Mouse (Mus musculus) liver, embryonic 16.5 days (tissue): Measurements from ENCODE around the gene Pias4. TPM values are rescaled to one million over a fixed set of nuclear protein-coding genes. Genes with fewer than 3 reads are reported as not detected.
A peak's percentile ranks its signal among the peaks of the same experiment; 100 is the strongest.

Experiments
- ATAC-seq: fragments of 200-750 bp; cut with Nextera tagmentation; 2 replicates; pipeline ENCODE4 v1.8.0; 2017; ENCODE audit warnings: low read depth, mild to moderate bottlenecking, moderate number of reproducible peaks, moderate library complexity
- H3K27ac ChIP-seq: fragments of 300-500 bp; sonication (generic); 2 replicates; pipeline ENCODE4 v1.5.1; 2014; ENCODE audit warnings: mild to moderate bottlenecking, low read length
- H3K27me3 ChIP-seq: fragments of 300-500 bp; sonication (generic); 2 replicates; pipeline ENCODE4 v1.6.1; 2014; ENCODE audit warnings: low read depth, low read length, mixed read lengths; ENCODE audit not compliant: control insufficient read depth, insufficient read depth
- H3K36me3 ChIP-seq: fragments of 300-500 bp; sonication (generic); 2 replicates; pipeline ENCODE4 v1.6.1; 2014; ENCODE audit warnings: mild to moderate bottlenecking; ENCODE audit not compliant: control insufficient read depth, insufficient read depth
- H3K4me1 ChIP-seq: fragments of 300-500 bp; sonication (generic); 2 replicates; pipeline ENCODE4 v1.6.1; 2014; ENCODE audit warnings: low read depth, low read length, mixed read lengths; ENCODE audit not compliant: control insufficient read depth
- H3K4me2 ChIP-seq: fragments of 300-500 bp; sonication (generic); 2 replicates; pipeline ENCODE4 v1.6.1; 2014; ENCODE audit warnings: low read depth, low read length, mixed read lengths
- H3K4me3 ChIP-seq: fragments of 300-500 bp; sonication (generic); 2 replicates; pipeline ENCODE4 v1.5.1; 2014; ENCODE audit warnings: low read depth, mild to moderate bottlenecking, low read length
- H3K9ac ChIP-seq: fragments of 300-500 bp; sonication (generic); 2 replicates; pipeline ENCODE4 v1.6.1; 2014; ENCODE audit warnings: low read depth, low read length
- H3K9me3 ChIP-seq: fragments of 300-500 bp; sonication (generic); replicated peaks from 2 replicates; pipeline ENCODE4 v1.6.1; 2016; ENCODE audit warnings: low read length; ENCODE audit not compliant: control insufficient read depth
- WGBS: fragments of 180-500 bp; shearing (Covaris S2); extraction: QIAGEN DNeasy Blood & Tissue Kit; methylation state at CpG from one replicate; pipeline ENCODE4 v1.1.7; 2014; ENCODE audit not compliant: insufficient replicate concordance; 5-methylcytosine and 5-hydroxymethylcytosine counted together
- polyA plus RNA-seq: library from polyadenylated mRNA; unstranded; fragments of >200 nt; fragmentation: Nextera tagmentation; extraction: Ambion mirVana; gene quantifications from 2 replicates; pipeline ENCODE4 v1.2.1, GENCODE M21; 2015

The Pias4 gene
- polyA plus RNA-seq, 1 experiment from 2014 or later, result 22.1 TPM

DNA sequence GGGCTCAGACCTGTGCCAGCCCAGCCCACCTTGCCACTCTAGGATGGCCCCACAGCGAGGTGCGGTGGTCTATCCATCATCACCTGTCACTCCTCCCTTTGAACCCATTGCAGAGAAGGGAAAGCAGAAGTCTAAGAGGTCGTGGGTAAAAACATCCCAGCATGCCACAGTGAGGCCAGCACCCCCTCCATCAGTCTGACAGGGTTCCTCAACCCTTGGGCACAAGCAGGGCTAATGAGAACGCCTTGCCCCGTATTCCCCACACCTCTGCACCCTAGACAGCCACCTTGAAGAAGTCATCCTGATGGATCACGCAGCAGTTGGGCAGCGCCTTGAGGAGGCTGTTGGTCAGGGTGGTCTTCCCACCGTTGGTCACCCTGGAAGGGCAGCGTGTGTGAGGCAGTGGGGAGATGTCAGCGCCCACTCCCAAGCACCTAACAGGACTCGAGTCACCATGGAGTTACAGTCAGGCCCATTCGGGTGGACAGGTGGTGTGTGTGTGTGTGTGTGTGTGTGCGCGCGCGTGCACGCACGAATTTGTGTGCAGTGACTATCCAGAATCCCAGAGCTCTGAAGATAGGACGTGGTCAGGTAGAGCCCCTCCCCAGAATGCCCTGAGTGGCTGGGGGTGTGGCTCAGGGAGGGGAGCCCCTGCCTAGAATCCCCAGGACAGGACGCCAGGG is 33.0 kb upstream of the Pias4 start:
- ATAC-seq, result no peak
- WGBS, result 63% methylated on average over 20 of the region's 20 CpGs

DNA sequence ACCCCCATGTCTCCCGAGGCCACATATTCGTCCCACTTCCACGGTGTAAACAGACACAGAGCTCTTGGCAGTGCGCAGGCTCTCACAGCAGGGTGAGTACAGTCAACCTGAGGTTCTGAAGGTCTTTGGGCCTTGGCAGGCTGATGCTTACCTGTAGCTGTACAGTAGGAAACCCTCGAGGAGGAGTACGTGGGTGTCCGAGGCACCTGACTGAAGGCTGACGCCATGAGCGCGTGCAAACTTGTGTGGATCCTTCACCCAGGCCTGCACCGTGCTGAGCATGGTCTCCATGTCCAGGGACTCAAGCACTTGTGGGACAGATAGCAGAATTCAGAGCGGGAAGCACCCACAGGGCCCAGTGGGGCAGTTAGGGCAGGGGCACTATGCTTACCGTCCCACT is 32.4 kb upstream of the Pias4 start:
- H3K36me3 ChIP-seq, result no peaks in the 10 kb centered on the region
- H3K4me2 ChIP-seq, result no peak overlapping the region
- 73% methylated on average over 13 of the region's 13 CpGs for WGBS
- no peak overlapping the region for H3K4me3 ChIP-seq
- H3K9ac ChIP-seq, result no peak overlapping the region
- no peaks in the 10 kb centered on the region for H3K9me3 ChIP-seq
- ATAC-seq, result no peak
- H3K27me3 ChIP-seq, result peaks cover 36% of the 10 kb centered on the region
- H3K27ac ChIP-seq, result no peak overlapping the region
- H3K4me1 ChIP-seq, result peaks cover 10% of the 10 kb centered on the region

More for the DNA sequence above, 33.0 kb upstream of the Pias4 start:
- H3K4me1 ChIP-seq, result peaks cover 10% of the 10 kb centered on the region
- H3K9ac ChIP-seq, result no peak overlapping the region
- no peak overlapping the region for H3K4me2 ChIP-seq
- H3K27ac ChIP-seq, result no peak overlapping the region
- no peak overlapping the region for H3K4me3 ChIP-seq
- H3K36me3 ChIP-seq, result no peaks in the 10 kb centered on the region
- no peaks in the 10 kb centered on the region for H3K9me3 ChIP-seq
- peaks cover 30% of the 10 kb centered on the region for H3K27me3 ChIP-seq

DNA sequence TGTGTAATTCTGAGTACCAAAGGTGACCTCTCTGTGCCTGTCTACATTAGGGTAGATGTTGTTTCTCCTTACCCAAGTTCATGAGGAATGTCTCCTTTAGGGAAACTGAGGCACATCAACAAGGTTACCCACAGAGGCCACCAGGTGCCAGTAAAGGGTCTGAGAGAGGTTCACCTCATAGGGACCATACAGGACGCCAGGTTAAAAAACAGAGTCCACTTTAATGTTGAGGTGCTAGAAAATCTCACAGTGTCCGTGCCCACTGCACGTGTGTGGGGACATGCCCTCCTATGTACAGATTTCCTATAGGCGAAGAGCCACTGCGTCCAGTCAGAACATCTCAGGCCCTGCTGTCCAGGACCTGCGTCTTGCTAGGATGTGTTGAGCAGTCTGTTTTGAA is 31.3 kb upstream of the Pias4 start:
- Histone ChIP-seq H3K4me3 (no peak overlapping the region), H3K27ac (no peak overlapping the region), H3K9me3 (no peaks in the 10 kb centered on the region), H3K27me3 (peaks cover 47% of the 10 kb centered on the region), H3K36me3 (no peaks in the 10 kb centered on the region), H3K4me1 (peaks cover 17% of the 10 kb centered on the region), H3K9ac (no peak overlapping the region), H3K4me2 (no peak overlapping the region)
- ATAC-seq, result no peak
- 73% methylated on average over 6 of the region's 6 CpGs for WGBS

DNA sequence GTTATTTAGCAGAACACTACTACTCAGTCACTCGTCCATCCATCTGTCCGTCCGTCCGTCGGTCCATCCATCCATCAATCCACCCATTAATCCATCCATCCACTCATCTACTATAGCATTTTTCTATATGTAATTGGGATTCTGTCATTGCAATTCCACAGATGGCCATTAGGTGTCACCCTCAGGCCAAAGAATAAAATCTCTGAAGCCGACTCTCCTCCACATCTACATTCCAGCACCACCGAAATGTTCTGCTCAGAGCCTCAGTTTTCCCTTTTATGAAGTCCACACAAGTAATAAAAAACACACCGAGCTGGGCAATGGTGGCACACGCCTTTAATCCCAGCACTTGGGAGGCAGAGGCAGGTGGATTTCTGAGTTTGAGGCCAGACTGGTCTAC is 30.5 kb upstream of the Pias4 start:
- WGBS, result under 1% methylated on average over 9 of the region's 9 CpGs
- no peak overlapping the region for H3K27ac ChIP-seq
- H3K4me2 ChIP-seq, result no peak overlapping the region
- no peak overlapping the region for H3K4me3 ChIP-seq
- no peaks in the 10 kb centered on the region for H3K9me3 ChIP-seq
- peaks cover 55% of the 10 kb centered on the region for H3K27me3 ChIP-seq
- no peak overlapping the region for H3K9ac ChIP-seq
- no peak for ATAC-seq
- no peaks in the 10 kb centered on the region for H3K36me3 ChIP-seq
- peaks cover 15% of the 10 kb centered on the region for H3K4me1 ChIP-seq

DNA sequence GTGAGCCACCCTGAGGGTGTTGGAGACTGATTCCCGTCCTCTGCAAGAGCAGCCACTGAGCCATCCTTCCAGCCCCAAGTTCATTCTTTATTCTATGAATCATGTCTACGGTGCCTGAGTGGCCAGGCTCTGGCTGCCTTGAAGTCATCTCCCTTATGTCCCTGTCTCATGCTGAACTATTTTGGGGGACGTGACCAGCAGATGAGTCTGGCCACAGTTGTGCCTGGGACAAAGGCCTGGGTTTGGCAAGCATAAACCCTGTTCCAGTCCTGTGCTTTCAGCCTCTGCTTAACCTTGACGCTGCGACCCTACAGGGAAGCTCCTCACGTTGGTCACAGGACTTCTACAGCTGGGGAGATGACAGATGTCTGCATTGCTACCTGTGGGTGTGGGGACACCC is 29.6 kb upstream of the Pias4 start:
- Histone ChIP-seq H3K27ac (no peak overlapping the region), H3K27me3 (peaks cover 60% of the 10 kb centered on the region), H3K4me1 (peaks cover 19% of the 10 kb centered on the region), H3K9ac (no peak overlapping the region), H3K4me3 (no peak overlapping the region), H3K4me2 (no peak overlapping the region), H3K36me3 (no peaks in the 10 kb centered on the region), H3K9me3 (no peaks in the 10 kb centered on the region)
- 37% methylated on average over 6 of the region's 6 CpGs for WGBS
- ATAC-seq, result no peak

DNA sequence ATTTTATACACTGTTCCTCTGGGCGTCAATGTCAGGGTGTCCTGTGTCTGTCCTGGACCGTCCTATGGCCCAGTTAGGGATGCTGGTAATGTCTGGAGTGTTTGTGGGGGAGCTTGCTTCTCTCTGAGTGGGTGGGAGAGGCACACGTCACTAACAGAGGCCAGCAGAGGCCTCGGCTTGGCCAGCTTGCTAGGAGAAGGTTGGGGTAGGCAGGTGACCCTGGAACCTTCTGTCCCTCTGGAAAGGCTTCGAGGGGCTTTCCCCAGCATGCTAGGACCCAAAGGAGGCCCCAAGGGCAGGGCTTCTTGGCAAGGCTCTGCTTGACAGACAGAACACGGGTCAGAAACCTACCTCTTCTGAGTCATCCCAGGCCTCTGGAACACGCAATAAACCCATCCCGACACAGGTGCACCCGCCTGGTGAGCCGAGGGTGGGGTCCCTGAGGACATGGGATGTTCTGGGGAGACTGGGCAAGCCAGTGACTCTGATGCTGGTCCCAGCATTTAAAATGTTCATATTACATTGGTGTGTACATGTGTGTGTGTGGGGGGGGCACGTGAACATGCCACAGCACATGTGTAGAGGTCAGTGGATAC is 28.8 kb upstream of the Pias4 start:
- H3K4me1 ChIP-seq, result peaks cover 26% of the 10 kb centered on the region
- peaks cover 60% of the 10 kb centered on the region for H3K27me3 ChIP-seq
- ATAC-seq, result no peak
- H3K4me2 ChIP-seq, result no peak overlapping the region
- no peak overlapping the region for H3K27ac ChIP-seq
- no peaks in the 10 kb centered on the region for H3K36me3 ChIP-seq
- H3K9me3 ChIP-seq, result no peaks in the 10 kb centered on the region
- no peak overlapping the region for H3K4me3 ChIP-seq
- H3K9ac ChIP-seq, result no peak overlapping the region
- WGBS, result 50% methylated on average over 11 of the region's 11 CpGs

DNA sequence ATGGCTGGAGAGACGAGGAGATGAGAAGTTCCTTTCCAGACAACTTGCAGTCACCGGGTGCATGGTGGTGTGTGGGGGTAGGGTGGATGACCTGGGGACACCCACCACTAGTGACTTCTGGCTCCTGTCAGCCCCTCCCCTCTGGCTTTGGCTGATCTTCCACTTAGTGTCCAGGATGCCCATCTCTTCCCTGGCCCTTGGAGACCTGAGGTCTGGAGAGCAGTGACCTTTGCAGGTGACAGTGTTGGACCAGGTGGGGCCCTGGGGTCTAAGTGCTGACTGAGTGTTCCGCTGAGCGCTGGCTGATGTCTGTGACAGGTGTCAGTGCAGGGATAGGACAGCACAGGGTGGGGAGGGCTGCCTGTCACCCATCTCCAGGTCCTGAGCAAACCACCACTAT is 27.6 kb upstream of the Pias4 start:
- no peak for ATAC-seq
- Histone ChIP-seq H3K9ac (no peak overlapping the region), H3K4me2 (no peak overlapping the region), H3K9me3 (no peaks in the 10 kb centered on the region), H3K27me3 (peaks cover 60% of the 10 kb centered on the region), H3K4me3 (no peak overlapping the region), H3K27ac (no peak overlapping the region), H3K4me1 (peaks cover 31% of the 10 kb centered on the region), H3K36me3 (peaks cover 3% of the 10 kb centered on the region)
- 40% methylated on average over 4 of the region's 4 CpGs for WGBS

DNA sequence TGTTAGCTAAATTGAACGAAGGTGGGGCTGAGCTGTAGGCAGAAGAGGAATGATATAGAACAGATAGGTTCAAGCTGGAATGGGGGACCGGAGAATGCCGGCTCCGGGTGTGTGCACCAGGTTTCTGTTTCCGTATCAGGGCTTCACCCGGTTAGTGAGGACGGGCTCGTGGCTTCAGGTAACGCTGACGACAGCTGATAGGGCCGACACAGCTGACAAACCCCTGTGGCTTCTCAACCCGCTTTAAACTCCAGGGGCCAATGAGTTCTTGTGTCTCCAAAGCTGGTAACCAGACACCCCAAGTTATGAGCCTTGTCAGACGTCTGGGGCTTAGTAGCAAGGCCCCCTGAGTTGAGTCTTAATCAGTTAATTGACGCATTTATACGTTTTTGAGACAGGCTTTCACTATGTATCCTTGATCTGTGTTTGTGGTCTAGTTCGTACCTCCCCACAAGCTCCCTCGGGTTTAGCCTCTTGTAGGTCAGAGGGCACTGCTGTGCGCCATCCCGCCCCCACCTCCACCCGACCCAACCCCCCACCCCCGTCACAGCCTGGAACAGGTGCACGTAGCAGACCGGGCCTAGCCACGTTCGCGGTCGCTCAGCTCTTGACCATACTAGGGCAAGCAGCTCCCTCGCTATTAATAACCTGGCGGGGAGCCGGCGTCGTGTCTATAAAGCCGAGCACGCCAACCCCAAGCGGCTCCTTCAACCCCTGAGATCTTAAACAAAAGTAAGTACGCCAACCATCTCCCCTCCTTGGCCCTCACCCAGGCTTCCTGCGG is 26.5 kb upstream of the Pias4 start:
- peaks cover 52% of the 10 kb centered on the region for H3K27me3 ChIP-seq

More for the DNA sequence above, 26.5 kb upstream of the Pias4 start:
- H3K4me3 ChIP-seq, result no peak overlapping the region; the same call in 1 of the 2 replicates
- peaks cover 6% of the 10 kb centered on the region for H3K36me3 ChIP-seq
- no peaks in the 10 kb centered on the region for H3K9me3 ChIP-seq
- H3K4me2 ChIP-seq, result peak overlapping the region; percentile 39
- peaks cover 34% of the 10 kb centered on the region for H3K4me1 ChIP-seq
- peak overlapping the region; percentile 15; the same call in 1 of the 2 replicates for H3K9ac ChIP-seq
- 7% methylated on average over 37 of the region's 37 CpGs for WGBS
- no peak for ATAC-seq
- no peak overlapping the region for H3K27ac ChIP-seq
